Mouse (Mus musculus) liver, embryonic 15.5 days (tissue): ENCODE results near the gene Ppil3. TPM values are rescaled to one million over a fixed set of nuclear protein-coding genes. Genes with fewer than 3 reads are reported as not detected.
A peak's percentile ranks its signal among the peaks of the same experiment; 100 is the strongest.

Source experiments
- ATAC-seq: fragments of 200-750 bp; cut with Nextera tagmentation; 2 replicates; pipeline ENCODE4 v1.8.0; 2017; ENCODE audit warnings: moderate number of reproducible peaks, mild to moderate bottlenecking, moderate library complexity; ENCODE audit not compliant: insufficient read depth
- H3K27ac ChIP-seq: fragments of 300-500 bp; sonication (generic); replicated peaks from 2 replicates; pipeline ENCODE4 v1.5.1; 2015; ENCODE audit warnings: mild to moderate bottlenecking, inconsistent platforms
- H3K27me3 ChIP-seq: fragments of 300-500 bp; sonication (generic); 2 replicates; pipeline ENCODE4 v1.6.1; 2015; ENCODE audit warnings: mild to moderate bottlenecking, inconsistent platforms
- H3K36me3 ChIP-seq: fragments of 300-500 bp; sonication (generic); replicated peaks from 2 replicates; pipeline ENCODE4 v1.6.1; 2015; ENCODE audit warnings: moderate library complexity, mild to moderate bottlenecking, inconsistent platforms
- H3K4me1 ChIP-seq: fragments of 300-500 bp; sonication (generic); replicated peaks from 2 replicates; pipeline ENCODE4 v1.6.1; 2015; ENCODE audit warnings: inconsistent platforms
- H3K4me2 ChIP-seq: fragments of 300-500 bp; sonication (generic); 2 replicates; pipeline ENCODE4 v1.6.1; 2015; ENCODE audit warnings: moderate library complexity, mild to moderate bottlenecking, inconsistent platforms
- H3K4me3 ChIP-seq: fragments of 300-500 bp; sonication (generic); replicated peaks from 2 replicates; pipeline ENCODE4 v1.5.1; 2015; ENCODE audit warnings: mild to moderate bottlenecking, inconsistent platforms
- H3K9ac ChIP-seq: fragments of 300-500 bp; sonication (generic); 2 replicates; pipeline ENCODE4 v1.6.1; 2015; ENCODE audit warnings: moderate library complexity, mild to moderate bottlenecking, inconsistent platforms
- H3K9me3 ChIP-seq: fragments of 300-500 bp; sonication (generic); replicated peaks from 2 replicates; pipeline ENCODE4 v1.6.1; 2016; ENCODE audit warnings: inconsistent platforms
- WGBS: fragments of 180-500 bp; shearing (Covaris S2); methylation state at CpG from one replicate; pipeline ENCODE4 v1.1.7; 2015; ENCODE audit warnings: mixed read lengths; ENCODE audit not compliant: insufficient replicate concordance; 5-methylcytosine and 5-hydroxymethylcytosine counted together
- polyA plus RNA-seq: library from polyadenylated mRNA; unstranded; fragments of >200 nt; fragmentation: Nextera tagmentation; extraction: Ambion mirVana; gene quantifications from 2 replicates; pipeline ENCODE4 v1.2.1, GENCODE M21; 2015

Gene Ppil3
- polyA plus RNA-seq, 1 experiment from 2014 or later, result 20.5 TPM

- H3K27ac ChIP-seq, result no peak overlapping the region
- ATAC-seq, result no peak
- no peaks in the 10 kb centered on the region for H3K27me3 ChIP-seq
- WGBS, result 70% methylated on average over 5 of the region's 5 CpGs
- H3K9me3 ChIP-seq, result no peaks in the 10 kb centered on the region
- H3K4me2 ChIP-seq, result no peak overlapping the region
- H3K9ac ChIP-seq, result no peak overlapping the region
- H3K36me3 ChIP-seq, result peaks cover 82% of the 10 kb centered on the region
- H3K4me3 ChIP-seq, result no peak overlapping the region
- H3K4me1 ChIP-seq, result no peaks in the 10 kb centered on the region
Observed at GRCm38 (mm10) chr1:58409553-58410197, 35.6 kb downstream of the Ppil3 start.

- no peak for ATAC-seq
- H3K4me2 ChIP-seq, result no peak overlapping the region
- no peaks in the 10 kb centered on the region for H3K4me1 ChIP-seq
- no peak overlapping the region for H3K4me3 ChIP-seq
- no peaks in the 10 kb centered on the region for H3K27me3 ChIP-seq
- 77% methylated on average over 6 of the region's 6 CpGs for WGBS
- H3K9me3 ChIP-seq, result no peaks in the 10 kb centered on the region
- H3K27ac ChIP-seq, result no peak overlapping the region
- no peak overlapping the region for H3K9ac ChIP-seq
- H3K36me3 ChIP-seq, result peaks cover 81% of the 10 kb centered on the region
Observed at GRCm38 (mm10) chr1:58408141-58408540, 37.1 kb downstream of the Ppil3 start.

GRCm38 (mm10) chr1:58407321-58407720, 38.0 kb downstream of the Ppil3 start:
- Histone ChIP-seq H3K9ac (no peak overlapping the region), H3K27me3 (no peaks in the 10 kb centered on the region), H3K4me3 (no peak overlapping the region), H3K4me2 (no peak overlapping the region), H3K36me3 (peaks cover 81% of the 10 kb centered on the region), H3K4me1 (no peaks in the 10 kb centered on the region), H3K9me3 (no peaks in the 10 kb centered on the region), H3K27ac (no peak overlapping the region)
- WGBS, result 91% methylated on average over 7 of the region's 7 CpGs
- ATAC-seq, result no peak

- H3K36me3 ChIP-seq, result peaks cover 81% of the 10 kb centered on the region
- 84% methylated on average over 5 of the region's 5 CpGs for WGBS
Observed at GRCm38 (mm10) chr1:58403745-58404144, 41.5 kb downstream of the Ppil3 start.

GRCm38 (mm10) chr1:58401396-58401795, 43.9 kb downstream of the Ppil3 start:
- peak; percentile 80 for ATAC-seq
- no peak overlapping the region for H3K9ac ChIP-seq
- H3K4me1 ChIP-seq, result 0 out of 2 replicates have a peak, but pooled peaks cover 3% of the 10 kb centered on the region
- no peak overlapping the region for H3K4me2 ChIP-seq
- no peak overlapping the region for H3K4me3 ChIP-seq
- peaks cover 87% of the 10 kb centered on the region for H3K36me3 ChIP-seq
- H3K9me3 ChIP-seq, result no peaks in the 10 kb centered on the region
- WGBS, result 76% methylated on average over 6 of the region's 6 CpGs
- no peaks in the 10 kb centered on the region for H3K27me3 ChIP-seq
- H3K27ac ChIP-seq, result no peak overlapping the region

More at GRCm38 (mm10) chr1:58403745-58404144, 41.5 kb downstream of the Ppil3 start:
- Histone ChIP-seq H3K27ac (no peak overlapping the region), H3K4me2 (no peak overlapping the region), H3K27me3 (no peaks in the 10 kb centered on the region), H3K4me3 (no peak overlapping the region), H3K9ac (no peak overlapping the region), H3K9me3 (no peaks in the 10 kb centered on the region), H3K4me1 (0 out of 2 replicates have a peak, but pooled peaks cover 3% of the 10 kb centered on the region)
- no peak for ATAC-seq

GRCm38 (mm10) chr1:58397731-58398130, 47.6 kb downstream of the Ppil3 start:
- no peak overlapping the region for H3K9ac ChIP-seq
- peaks cover 18% of the 10 kb centered on the region for H3K4me1 ChIP-seq
- H3K4me2 ChIP-seq, result no peak overlapping the region
- 90% methylated on average over 6 of the region's 6 CpGs for WGBS
- no peak overlapping the region for H3K27ac ChIP-seq
- no peaks in the 10 kb centered on the region for H3K9me3 ChIP-seq
- H3K36me3 ChIP-seq, result peaks cover 79% of the 10 kb centered on the region
- no peak overlapping the region for H3K4me3 ChIP-seq
- no peaks in the 10 kb centered on the region for H3K27me3 ChIP-seq
- no peak for ATAC-seq

GRCm38 (mm10) chr1:58396179-58396578, 49.1 kb downstream of the Ppil3 start:
- H3K27me3 ChIP-seq, result no peaks in the 10 kb centered on the region
- peaks cover 65% of the 10 kb centered on the region for H3K36me3 ChIP-seq
- no peak for ATAC-seq
- WGBS, result 74% methylated on average over 1 of the region's 1 CpGs
- H3K4me2 ChIP-seq, result no peak overlapping the region
- no peak overlapping the region for H3K9ac ChIP-seq
- H3K4me1 ChIP-seq, result peaks cover 30% of the 10 kb centered on the region
- no peak overlapping the region for H3K4me3 ChIP-seq
- no peak overlapping the region for H3K27ac ChIP-seq
- no peaks in the 10 kb centered on the region for H3K9me3 ChIP-seq

- no peak for ATAC-seq
- H3K36me3 ChIP-seq, result peaks cover 57% of the 10 kb centered on the region
- H3K4me1 ChIP-seq, result peaks cover 30% of the 10 kb centered on the region
- WGBS, result 76% methylated on average over 3 of the region's 3 CpGs
- H3K4me2 ChIP-seq, result peak overlapping the region; percentile 77
- H3K4me3 ChIP-seq, result no peak overlapping the region; the same call in 1 of the 2 replicates
- 0 out of 2 replicates have a peak overlapping the region, but pooled peaks have one; percentile 3 for H3K9ac ChIP-seq
- H3K9me3 ChIP-seq, result no peaks in the 10 kb centered on the region
- H3K27ac ChIP-seq, result no peak overlapping the region
- H3K27me3 ChIP-seq, result no peaks in the 10 kb centered on the region
Observed at GRCm38 (mm10) chr1:58395341-58395740, 49.9 kb downstream of the Ppil3 start.

GRCm38 (mm10) chr1:58393284-58394195, 51.7 kb downstream of the Ppil3 start:
- Histone ChIP-seq H3K4me2 (peak overlapping the region; percentile 77), H3K36me3 (peaks cover 40% of the 10 kb centered on the region), H3K4me1 (peaks cover 30% of the 10 kb centered on the region), H3K4me3 (peak overlapping the region; percentile 97), H3K9me3 (no peaks in the 10 kb centered on the region), H3K27ac (peak overlapping the region; percentile 96), H3K27me3 (no peaks in the 10 kb centered on the region), H3K9ac (peak overlapping the region; percentile 93)
- ATAC-seq, result peak; percentile 64
- 1% methylated on average over 74 of the region's 90 CpGs for whole genome bisulfite sequencing

- 0% methylated on average over 43 of the region's 61 CpGs for WGBS
- Histone ChIP-seq H3K9me3 (no peaks in the 10 kb centered on the region), H3K27ac (peak within 1 kb of the TSS; percentile 96), H3K4me2 (peak within 1 kb of the TSS; percentile 77), H3K4me1 (peaks cover 30% of the 10 kb centered on the region), H3K4me3 (peak within 1 kb of the TSS; percentile 97), H3K9ac (peak within 1 kb of the TSS; percentile 93), H3K27me3 (no peaks in the 10 kb centered on the region), H3K36me3 (peaks cover 32% of the 10 kb centered on the region)
- peak; percentile 97 for ATAC-seq
Observed at GRCm38 (mm10) chr1:58392652-58393283, 52.5 kb downstream of the Ppil3 start, which contains the start of gene Bzw1. Gene Bzw1 (plus strand): TSS chr1:58392898.

- Histone ChIP-seq H3K27ac (peak overlapping the region; percentile 96), H3K9ac (peak overlapping the region; percentile 93), H3K9me3 (no peaks in the 10 kb centered on the region), H3K4me2 (peak overlapping the region; percentile 77), H3K4me3 (peak overlapping the region; percentile 97), H3K36me3 (peaks cover 27% of the 10 kb centered on the region), H3K4me1 (peaks cover 30% of the 10 kb centered on the region), H3K27me3 (no peaks in the 10 kb centered on the region)
- ATAC-seq, result no peak
- under 1% methylated on average over 16 of the region's 16 CpGs for WGBS
Observed at GRCm38 (mm10) chr1:58392268-58392651, 53.0 kb downstream of the Ppil3 start.
